Mouse (Mus musculus) CD4-positive, CD25-positive, alpha-beta regulatory T cell, adult 4 months (primary cell): ENCODE results near the gene Wdr17. TPM values are rescaled to one million over a fixed set of nuclear protein-coding genes. Genes with fewer than 3 reads are reported as not detected.
"Not testable (repeated sequence)": the region's sequence is repeated elsewhere in the genome, so short reads cannot be mapped to it uniquely, and the experiment has no call there.

Experiments used
- ATAC-seq: one replicate; pipeline ENCODE4 v1.8.0; 2017
- polyA plus RNA-seq, 2 experiments: library from polyadenylated mRNA; unstranded; fragments of 100-300 nt; shearing (Covaris generic); gene quantifications; one replicate each; pipeline ENCODE4 v1.2.1; 2017

The Wdr17 gene
- polyA plus RNA-seq, 2 experiments from 2014 or later = not detected

DNA sequence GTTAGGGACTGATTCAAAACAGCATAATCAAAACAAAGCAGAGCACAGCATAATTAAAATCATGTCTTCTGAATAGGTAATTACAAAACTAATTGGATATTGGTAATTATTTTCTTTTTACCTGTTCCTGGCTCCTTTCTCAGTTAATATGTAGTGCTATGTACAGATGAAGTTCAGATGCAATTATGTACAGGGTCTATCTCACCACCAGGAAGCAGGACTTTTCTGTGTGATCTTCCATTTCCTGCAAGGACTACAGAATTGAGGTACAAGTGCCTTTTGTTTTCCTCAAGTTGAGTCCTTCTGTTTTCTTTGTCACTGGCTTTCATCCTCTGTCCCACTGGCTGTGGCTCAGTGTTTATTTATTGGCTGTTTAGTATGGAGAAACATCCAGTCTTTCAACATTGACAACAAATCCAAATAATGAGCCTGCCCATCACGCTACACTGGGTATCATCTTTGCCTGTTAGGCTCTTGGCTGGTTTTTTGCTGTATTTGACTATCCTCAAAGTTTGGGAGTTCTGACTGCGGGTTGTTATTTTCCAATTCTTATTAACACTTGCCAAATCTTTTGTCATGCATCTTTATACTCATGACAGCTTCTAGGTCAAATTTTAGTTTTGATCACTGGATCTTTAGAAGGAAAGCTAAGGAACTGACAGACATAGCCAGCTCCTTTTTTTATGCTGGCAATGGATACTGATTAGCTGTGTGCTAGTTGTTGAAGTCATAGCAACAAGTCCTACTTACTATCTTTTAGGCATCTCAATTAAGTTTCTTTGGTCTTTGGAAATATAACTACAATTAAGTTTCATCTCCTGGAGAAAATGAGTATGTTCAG is 94.9 kb downstream of the Wdr17 start:
- no peak for ATAC-seq

DNA sequence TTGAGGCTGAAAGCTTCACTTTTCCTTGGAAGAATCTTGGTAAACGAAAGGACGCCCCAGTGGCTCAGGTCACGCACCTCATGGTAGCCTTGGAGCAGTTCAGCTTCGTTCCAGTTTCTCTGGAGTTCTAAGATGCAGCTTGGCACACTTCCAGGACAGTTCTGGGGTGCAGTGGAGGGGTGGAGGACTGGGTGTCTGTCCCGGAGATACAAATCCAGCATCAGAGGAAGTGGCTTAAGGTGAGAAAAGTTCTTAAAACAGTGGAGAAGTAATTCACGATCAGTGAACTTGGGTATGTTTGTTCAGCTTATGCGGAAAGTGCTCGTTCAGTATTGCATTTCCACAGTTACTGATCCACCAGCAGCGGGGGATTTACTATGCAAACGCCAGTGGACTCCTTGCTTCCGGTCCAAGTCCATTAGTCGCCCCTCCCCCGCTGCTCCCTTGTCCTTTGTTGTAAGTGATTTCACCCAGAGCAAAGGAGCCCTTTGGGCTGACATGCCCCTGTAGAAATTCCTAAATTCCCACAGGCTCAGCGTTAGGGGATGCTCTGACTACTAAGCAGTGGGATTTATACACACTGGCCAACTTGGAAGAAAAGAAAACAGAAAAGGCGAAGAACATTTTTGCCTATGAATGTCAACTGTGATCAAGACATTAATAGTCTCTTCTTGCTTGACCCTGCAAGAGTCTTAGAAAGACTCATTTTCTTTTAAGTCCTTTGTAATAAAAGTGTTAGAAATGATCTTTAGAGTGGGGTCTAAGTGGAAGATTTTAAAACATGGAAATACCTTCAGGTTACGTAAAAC is 106.6 kb downstream of the Wdr17 start:
- no peak for ATAC-seq

DNA sequence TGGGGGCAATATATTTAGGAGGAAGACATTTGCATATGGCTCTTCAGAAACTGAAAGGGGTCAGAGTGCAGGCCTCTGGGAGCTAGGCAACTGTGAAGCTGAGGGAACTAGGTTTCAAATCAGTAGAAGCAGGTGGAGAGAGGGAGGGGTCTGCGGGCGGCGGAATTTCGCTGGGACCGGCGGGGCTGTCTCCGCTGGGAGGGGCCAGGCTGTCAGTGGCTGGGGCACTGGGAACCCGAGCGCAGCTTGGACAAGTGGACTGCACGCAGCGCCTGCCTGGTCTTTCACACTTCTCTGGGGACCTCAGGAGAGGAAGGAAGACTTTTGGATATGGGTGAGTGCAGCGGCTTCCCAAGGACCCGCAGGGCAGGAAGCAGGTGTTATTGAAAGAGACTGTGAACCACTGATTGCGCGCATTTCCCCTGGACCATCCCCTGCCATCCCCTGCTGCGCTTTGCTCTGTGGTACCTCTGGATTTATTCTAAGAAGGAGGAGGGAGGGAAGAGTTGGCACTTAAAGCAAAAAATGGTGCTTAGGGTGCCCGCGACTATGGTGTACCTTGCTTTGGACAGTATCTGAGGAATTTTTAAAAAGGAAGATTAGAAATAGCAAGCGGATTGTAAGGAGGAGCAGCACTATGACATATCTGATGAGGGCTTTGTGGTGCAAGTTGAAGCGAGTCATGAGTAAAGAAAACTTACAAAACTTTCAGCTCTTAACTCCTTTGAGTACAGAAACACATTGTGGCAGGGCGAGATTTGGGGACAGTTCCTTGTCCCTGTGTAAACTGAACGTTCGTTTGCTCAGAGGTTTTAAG is 107.5 kb downstream of the Wdr17 start:
- ATAC-seq = no peak

DNA sequence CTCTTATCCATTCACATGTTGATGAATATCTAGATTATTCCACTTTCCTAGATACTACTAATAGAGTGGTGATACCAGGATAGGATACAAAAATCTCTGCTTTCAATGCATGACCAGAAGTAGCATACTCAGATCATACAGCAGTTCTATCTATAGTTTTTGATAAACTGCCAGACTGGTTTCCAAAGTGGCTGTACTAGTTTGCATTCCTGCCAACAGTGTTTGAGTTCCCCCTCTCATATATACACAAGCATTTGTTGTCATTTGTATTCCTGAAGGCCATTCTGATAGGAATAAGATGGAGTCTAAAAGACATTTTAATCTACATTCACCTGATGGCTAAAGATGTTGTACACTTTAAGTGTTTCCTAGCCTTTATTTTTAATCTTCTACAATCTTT is 110.0 kb downstream of the Wdr17 start:
- peak; percentile 62 for ATAC-seq

DNA sequence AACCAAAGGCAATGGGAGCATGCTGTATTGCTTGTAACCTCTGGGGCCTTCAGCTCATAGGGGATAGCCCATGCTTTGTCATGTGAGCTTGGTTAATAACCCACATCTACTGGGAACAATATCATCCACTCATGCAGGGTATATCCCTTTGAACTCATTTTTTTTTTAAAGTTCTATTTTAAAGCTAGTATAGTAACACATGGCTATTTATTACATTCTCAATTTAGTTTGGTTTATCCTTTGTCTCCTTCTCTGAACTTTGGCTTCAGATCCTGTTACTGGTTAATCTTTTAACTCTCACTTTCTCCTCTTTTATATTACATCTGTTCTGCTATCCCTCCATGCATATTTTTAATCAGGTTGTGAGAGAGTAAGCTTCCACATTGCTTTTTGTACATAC is 110.7 kb downstream of the Wdr17 start:
- no peak for ATAC-seq

DNA sequence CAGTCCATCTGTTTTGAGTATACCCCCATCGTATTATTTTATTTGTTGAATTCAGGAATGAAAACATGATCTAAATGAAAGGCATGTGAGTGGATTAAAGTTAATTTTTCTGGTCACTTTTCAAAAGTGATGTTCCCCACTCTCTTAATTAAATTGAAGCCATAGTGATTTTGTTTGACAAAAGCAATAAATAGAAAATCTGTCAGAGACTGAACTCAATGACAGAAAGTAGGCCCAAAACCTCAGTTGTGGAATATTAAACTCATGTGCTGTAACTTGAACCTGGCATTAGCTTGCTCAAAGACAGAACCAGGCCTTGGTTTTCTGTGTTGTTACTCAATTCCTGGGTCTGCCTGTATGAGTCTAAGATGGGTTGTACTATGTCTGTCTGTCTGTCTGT is 129.3 kb downstream of the Wdr17 start:
- ATAC-seq = no peak

DNA sequence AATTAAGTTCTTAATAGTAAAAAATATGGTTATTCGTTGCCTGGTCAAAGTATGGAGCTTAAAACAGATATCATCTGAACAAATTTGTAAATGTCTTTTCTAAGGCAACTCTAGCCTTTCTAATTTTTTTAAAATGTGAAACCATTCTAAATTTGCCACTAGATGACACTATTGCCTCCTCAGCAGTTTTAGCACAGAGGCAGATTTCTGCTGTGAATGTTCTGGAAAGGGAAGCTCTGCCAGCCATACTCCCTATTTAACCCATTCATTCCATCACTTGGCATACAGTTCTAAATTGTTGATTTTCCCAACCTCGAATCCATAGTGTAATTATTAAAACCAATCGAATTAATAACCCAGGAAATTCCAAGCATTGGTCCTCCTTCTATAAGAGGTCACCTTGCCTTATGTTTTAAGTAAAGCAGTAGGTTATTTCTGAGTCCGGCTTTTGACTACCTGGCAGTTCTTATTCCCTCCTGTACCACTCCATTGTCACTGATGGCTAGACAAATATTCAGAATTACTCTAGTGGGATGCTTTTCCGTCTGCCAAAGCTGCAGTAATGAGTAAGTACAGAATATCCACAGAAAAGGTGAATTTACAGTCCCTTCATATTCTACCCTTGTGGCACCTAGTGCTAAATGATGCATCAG is 150.2 kb downstream of the Wdr17 start:
- no peak for ATAC-seq

DNA sequence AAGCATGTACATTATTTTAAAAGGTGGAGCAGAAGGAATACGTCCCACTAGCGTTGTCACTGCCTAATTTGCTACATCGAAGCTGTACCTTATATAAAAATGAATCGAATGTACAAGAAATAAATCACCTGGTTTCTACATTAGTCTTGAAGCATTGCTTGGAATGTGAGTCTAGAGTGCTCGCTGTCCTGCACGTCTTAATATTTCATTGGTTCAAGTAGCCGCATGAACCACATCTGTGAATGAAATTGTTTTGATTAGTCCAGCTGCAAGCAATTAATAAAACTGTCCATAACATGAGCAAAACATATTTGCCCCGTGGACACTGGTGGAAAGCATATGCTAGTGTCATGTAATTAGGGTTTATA is 162.3 kb downstream of the Wdr17 start:
- ATAC-seq = no peak

DNA sequence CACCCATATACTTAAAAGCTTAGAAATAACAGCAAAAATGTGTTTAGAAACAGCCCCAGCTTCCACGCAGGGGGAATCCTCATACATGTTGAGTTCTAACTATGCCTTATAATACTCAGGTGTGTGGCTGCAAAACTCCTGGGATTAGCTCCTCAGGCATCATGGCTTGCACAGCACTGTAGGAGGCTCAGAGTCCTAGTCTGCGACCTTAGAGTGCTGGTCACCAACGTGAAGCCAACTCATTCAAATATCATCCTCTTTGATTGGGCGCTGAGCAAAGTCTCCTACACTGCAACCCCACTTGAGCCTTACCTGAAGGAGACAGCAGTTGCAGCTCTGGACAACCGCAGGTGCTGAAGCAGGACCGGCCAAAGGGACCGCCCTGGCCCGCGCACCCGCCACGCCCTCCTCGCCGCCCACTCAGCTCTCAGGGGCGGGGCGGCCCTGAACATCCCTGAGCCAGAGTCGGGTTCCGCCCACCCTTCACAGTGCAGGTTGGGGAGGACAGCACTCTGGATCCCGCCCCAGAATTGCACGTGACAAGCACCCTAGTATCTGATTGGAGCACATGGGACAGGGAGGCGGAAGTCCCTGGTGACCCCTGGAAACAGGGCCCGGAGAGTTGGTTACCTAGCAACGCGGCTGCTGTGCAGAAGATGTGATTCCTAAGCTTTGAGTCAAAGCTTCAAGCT is 162.9 kb downstream of the Wdr17 start:
- peak; percentile 54 for ATAC-seq

DNA sequence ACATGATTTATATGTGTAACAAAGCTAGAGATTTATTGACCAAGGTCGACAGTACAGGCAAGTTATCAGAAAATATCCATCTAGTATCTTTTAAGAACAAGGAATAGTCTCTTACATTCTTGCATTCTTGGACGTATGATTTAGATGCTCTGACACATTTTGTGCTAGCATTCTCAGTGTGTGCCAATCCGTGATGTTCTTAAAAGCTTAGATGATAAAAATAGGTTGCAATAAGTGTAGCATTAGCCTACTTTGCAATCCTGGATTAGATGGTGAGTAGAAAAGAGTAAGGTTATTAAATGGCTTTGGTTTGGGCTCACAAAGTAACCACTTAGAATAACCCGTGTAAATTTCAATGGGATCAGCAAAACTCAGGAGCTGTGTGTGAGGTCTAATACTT is 168.5 kb downstream of the Wdr17 start:
- no peak for ATAC-seq

DNA sequence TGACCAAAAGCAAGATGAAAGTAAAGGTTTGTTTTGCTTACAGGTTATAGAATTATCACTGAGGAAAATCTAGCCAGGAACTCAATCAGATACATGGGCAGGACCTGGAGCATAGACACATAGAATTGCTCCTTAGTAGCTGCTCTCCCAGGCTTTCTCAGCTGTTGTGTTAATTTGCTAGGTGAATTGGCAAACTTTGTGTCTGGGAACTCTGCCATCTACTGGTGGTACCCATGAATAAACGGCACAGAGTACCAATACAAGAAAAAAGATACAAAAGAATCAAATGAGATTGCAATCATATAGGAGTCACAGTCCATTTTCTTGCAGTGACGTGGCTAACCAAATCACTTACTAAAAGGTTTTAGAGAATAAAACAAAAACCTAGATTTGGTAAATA is 181.2 kb downstream of the Wdr17 start:
- ATAC-seq = no peak

DNA sequence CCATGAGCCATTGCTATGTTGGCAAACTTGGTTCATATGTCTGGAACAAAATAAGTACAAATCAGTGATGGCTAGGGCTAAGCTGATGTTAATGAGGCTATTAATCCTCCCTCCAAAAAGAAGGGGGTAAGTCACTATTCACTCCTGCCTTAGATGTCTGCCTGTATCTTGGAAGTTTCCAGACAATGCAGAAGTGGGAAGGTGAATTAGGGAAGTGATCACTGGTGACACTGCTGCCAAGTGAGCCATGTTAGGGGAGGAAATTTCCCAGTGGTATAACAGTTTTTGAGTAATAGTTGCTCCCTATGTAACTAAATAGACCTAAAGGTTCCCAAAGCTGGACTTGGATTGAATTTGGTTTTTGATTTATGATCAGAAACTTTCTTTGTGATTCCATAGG is 215.2 kb downstream of the Wdr17 start:
- ATAC-seq = no peak

DNA sequence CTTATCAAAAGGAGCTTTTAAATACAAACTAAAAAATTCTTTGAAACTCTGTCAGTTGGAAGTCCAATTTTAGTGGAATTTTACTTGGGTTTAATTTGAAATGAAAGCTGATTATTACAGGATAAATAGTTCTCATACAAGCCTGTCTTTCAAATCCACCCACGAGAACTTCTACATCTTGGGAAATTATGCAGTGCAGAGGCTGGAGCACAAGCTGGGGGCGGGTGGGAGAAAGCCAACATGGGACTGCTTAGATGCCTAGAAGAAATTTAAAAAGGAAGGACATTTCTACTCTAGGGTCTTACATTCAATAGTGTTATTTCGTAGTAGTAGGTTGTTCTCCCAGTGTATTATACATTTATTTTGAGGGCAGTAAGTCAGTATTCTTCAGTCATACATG is 219.2 kb downstream of the Wdr17 start:
- no peak for ATAC-seq

DNA sequence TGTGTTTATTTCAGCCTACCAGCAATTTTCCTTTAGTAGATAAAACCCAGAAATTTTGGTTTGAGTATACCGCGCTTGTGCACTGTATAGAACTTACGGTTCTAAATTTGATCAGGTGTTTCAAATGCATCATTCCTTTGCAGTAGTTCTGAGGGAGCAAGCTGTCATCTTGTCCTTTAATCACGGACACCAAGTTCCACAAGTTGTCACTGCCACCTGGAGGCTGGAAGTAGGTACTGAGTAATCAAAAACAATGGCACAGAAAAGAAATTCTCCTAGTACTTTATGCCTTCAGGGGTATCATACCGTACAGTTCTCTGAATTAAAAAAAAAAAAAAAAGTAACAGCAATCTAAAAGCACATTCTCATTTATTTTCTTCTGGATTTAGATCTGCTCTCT is 226.3 kb downstream of the Wdr17 start:
- peak; percentile 81 for ATAC-seq

DNA sequence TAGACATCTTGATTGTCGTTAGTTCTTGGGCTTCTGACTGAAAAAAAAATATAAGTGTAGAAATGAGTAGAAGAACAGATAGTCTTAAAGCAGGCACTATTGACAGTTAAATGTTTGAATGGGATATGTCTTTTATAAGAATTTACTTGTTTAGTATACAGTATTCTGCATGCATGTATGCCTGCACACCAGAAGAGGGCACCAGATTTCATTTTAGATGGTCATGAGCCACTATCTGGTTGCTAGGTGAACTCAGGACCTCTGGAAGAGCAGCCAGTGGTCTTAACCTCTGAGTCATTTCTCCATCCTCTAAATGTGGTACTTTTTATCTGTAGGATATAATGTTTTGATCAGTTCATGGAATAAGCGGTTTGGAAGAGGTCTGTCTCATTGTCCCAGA is 227.3 kb downstream of the Wdr17 start:
- ATAC-seq = no peak

DNA sequence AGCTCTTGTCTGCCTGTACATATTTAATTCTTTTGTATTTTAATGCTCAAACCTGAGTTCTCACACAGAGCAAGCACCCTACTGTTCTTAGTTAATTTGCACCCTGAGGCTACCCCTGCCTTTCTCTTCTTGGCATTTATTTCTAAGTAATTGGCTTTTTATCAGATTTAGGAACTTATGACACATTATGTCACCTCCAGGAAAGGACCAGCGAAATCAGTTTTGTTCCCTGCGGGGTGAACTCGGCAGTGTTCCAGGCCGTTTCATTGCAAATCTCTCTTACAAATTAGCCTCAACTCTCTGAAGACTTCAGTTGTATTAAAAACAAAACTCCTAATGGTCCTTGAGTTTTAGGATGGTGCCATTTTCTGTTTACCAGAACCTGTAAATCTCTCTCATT is 248.3 kb downstream of the Wdr17 start:
- no peak for ATAC-seq

DNA sequence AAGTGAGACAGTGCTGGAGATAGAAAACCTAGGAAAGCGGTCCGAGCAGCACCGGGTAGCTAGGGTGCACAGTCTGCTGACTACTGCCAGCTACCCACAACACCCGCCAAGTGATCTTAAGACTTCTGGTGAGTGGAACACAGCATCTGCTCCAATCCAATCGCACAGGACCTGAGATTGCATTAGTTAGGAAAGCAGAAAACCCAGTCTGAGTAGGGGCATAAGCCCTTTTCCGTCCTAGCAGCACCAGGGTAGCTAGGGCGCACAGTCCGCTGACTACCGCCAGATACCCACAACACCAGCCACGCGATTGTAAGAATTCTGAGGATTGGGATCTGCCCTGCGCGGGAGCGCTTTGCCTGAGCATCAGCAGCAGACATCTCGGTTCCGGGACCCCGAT is 270.3 kb downstream of the Wdr17 start:
- ATAC-seq = not testable (repeated sequence)

DNA sequence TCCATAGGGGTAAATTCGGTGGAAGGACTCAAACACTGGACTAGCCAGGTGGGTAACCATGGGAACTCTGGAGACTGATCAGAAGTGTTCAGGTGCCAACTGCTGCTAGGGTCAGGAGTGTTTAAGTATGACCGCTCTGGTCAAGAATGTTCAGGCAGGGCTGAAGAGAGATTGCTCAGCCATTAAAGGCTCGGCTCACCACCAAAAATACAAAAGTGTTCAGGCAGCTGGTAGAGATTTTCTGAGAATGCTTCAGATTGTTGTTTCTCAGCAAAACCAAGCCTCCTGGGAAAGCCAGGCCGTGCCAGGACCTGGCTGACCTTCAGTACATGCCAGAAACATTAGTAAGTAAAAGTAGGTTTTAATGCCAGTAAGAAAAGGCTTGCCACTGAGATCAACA is 276.7 kb downstream of the Wdr17 start:
- ATAC-seq = no peak

DNA sequence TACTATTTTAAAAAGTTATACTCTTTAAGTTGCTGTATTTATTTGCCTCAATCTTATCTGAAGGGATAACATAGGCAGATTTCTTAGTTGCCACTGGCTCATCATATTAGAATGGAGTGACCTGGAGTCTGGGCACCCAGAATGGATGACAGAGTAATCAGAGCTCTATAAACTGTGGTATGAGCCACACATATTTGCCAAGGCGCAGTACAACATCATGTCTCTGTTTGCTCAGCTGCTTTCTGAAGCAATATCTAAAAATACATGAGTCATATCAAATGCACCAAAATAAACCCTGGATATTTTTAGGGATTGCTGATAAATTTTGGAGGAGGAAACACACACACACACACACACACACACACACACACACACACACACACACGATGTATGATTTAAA is 277.6 kb downstream of the Wdr17 start:
- ATAC-seq = no peak

DNA sequence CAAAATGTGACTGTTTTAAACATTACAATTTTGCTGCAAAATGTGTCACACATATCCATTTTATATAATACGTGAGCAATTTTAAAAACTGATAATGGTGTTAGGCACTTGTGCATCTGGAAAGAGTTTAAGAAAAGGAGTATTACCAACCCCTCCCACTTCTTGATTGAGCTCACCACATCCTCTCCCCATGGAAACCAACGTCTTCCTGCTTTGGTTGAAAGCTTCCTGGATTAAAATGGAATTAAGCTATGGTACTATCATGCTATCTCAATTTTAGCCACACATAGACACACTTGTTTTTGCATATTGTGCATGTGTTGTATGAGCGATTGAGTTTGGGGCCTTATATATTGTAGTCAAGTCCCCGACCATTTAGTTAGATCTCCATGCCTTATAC is 283.5 kb downstream of the Wdr17 start:
- ATAC-seq = no peak

DNA sequence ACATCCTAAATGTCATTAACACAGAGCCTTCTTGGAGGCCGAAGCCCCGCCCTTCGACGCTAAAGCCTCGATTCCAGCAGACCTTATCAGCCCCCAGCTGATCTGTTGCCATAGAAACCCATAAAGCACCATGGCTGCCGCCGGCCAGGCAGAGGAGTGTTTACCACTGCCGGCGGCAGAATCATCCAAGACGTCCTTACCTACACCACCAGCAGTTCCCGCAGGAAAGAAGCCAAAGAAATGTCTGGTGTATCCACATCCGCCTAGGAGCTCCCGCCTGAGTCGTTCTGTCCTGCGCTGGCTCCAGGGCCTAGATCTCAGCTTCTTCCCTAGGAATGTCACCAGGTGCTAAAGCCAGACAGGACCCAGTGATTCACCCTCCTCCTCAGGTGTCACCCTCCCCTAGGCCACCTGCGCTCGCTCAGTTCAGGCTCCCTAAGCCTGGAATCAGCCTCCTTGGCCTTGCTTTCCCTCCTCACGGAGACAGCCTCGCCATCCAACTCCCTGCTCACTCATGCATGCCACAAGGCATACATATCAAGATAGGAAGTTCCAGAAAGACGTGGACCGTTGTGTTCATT is 286.2 kb downstream of the Wdr17 start, which contains the start of gene Spata4:
Spata4 (plus strand) TSS at position 111 of the 581 bp plus-strand sequence.
- ATAC-seq = no peak

DNA sequence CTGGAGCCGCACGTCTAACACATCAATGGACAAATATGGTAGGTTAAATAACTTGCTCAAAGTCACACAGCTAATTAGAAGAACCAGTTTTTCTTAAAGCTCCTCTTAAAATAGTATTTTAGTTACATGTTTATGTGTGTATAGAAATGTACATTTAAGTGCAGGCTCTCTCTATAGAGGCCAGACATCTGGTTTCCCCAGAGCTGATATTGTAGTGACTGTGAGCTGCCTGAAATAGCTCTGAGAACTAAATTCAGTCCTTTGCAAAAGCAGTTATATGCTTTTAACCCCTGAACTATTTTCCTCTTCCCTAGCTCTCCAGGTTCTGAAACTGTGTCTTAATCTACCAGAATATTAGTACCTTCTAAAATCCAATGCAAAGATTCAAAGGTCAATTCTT is 289.6 kb downstream of the Wdr17 start:
- ATAC-seq = no peak
